Mouse (Mus musculus): ENCODE measurements at regions not wholly inside any gene's neighbourhood (a gene's known extent, or its start where the extent isn't known, plus 50 kb on each side); places are given as distances from the start of the nearest gene placed in this dataset.

GRCm38 (mm10) chr13:97825801-97826576, 65.6 kb upstream of the Gm10260 start:
- H3K4me1 ChIP-seq (replicated peaks; ENCODE audit: control insufficient read depth, insufficient read depth, low read length): peaks cover 32% of the 10 kb centered on the region
- no peak overlapping the region; the same call in 1 of the 2 replicates for H3K4me2 ChIP-seq (ENCODE audit: low read length)
- no peak for ATAC-seq
- H3K27ac ChIP-seq (ENCODE audit: low read length): 0 out of 2 replicates have a peak overlapping the region, but pooled peaks have one; percentile 5
- no peaks in the 10 kb centered on the region for H3K36me3 ChIP-seq (ENCODE audit: control insufficient read depth, insufficient read depth)
- no peaks in the 10 kb centered on the region for H3K9me3 ChIP-seq (ENCODE audit: control insufficient read depth, low read length)
- no peak overlapping the region for H3K9ac ChIP-seq (replicated peaks; ENCODE audit: low read depth, low read length)
- 18% methylated on average over 22 of the region's 22 CpGs for WGBS
- no peak overlapping the region for H3K4me3 ChIP-seq (replicated peaks; ENCODE audit: low read length)
- H3K27me3 ChIP-seq (replicated peaks; ENCODE audit: control insufficient read depth, insufficient read depth, low read length): no peaks in the 10 kb centered on the region

GRCm38 (mm10) chr13:97825361-97825760, 64.9 kb upstream of the Gm10260 start:
- no peak overlapping the region for H3K9ac ChIP-seq (replicated peaks; ENCODE audit: low read depth, low read length)
- no peak overlapping the region for H3K4me2 ChIP-seq (ENCODE audit: low read length)
- H3K27ac ChIP-seq (ENCODE audit: low read length): peak overlapping the region; percentile 12; the same call in 1 of the 2 replicates
- H3K9me3 ChIP-seq (ENCODE audit: control insufficient read depth, low read length): no peaks in the 10 kb centered on the region
- peaks cover 32% of the 10 kb centered on the region for H3K4me1 ChIP-seq (replicated peaks; ENCODE audit: control insufficient read depth, insufficient read depth, low read length)
- ATAC-seq: no peak
- H3K4me3 ChIP-seq (replicated peaks; ENCODE audit: low read length): no peak overlapping the region
- no peaks in the 10 kb centered on the region for H3K27me3 ChIP-seq (replicated peaks; ENCODE audit: control insufficient read depth, insufficient read depth, low read length)
- 10% methylated on average over 3 of the region's 3 CpGs for WGBS
- no peaks in the 10 kb centered on the region for H3K36me3 ChIP-seq (ENCODE audit: control insufficient read depth, insufficient read depth)

GRCm38 (mm10) chr13:97824071-97824716, 63.8 kb upstream of the Gm10260 start:
- Histone ChIP-seq H3K36me3 (ENCODE audit: control insufficient read depth, insufficient read depth) (no peaks in the 10 kb centered on the region), H3K9me3 (ENCODE audit: control insufficient read depth, low read length) (no peaks in the 10 kb centered on the region), H3K27ac (ENCODE audit: low read length) (peak overlapping the region; percentile 84), H3K27me3 (replicated peaks; ENCODE audit: control insufficient read depth, insufficient read depth, low read length) (no peaks in the 10 kb centered on the region), H3K9ac (replicated peaks; ENCODE audit: low read depth, low read length) (peak overlapping the region; percentile 35), H3K4me3 (replicated peaks; ENCODE audit: low read length) (peak overlapping the region; percentile 29), H3K4me1 (replicated peaks; ENCODE audit: control insufficient read depth, insufficient read depth, low read length) (peaks cover 32% of the 10 kb centered on the region), H3K4me2 (ENCODE audit: low read length) (peak overlapping the region; percentile 58)
- peak; percentile 91 for ATAC-seq
- WGBS: 14% methylated on average over 20 of the region's 20 CpGs

DNA sequence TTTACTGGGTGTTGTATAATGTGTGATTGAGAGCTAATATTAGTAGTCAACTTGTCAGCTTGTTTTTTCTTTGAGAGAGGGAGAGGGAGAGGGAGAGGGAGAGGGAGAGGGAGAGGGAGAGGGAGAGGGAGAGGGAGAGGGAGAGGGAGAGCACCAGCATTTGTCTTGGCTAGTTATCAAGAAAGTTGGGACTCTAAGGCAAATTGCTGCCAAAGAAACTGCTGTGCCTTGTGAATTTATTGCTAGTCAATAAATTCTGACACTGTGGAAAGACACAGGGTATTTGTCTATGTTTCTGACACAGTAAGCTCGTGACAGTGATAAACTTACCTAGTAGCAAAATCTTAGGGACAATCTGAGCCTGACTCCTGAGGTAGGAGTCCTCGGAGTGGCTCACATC, 61.2 kb upstream of the Gm10260 start:
- Histone ChIP-seq H3K4me2 (ENCODE audit: low read length) (no peak overlapping the region), H3K4me1 (replicated peaks; ENCODE audit: control insufficient read depth, insufficient read depth, low read length) (peaks cover 32% of the 10 kb centered on the region), H3K36me3 (ENCODE audit: control insufficient read depth, insufficient read depth) (no peaks in the 10 kb centered on the region), H3K9me3 (ENCODE audit: control insufficient read depth, low read length) (no peaks in the 10 kb centered on the region), H3K4me3 (replicated peaks; ENCODE audit: low read length) (no peak overlapping the region), H3K27me3 (replicated peaks; ENCODE audit: control insufficient read depth, insufficient read depth, low read length) (no peaks in the 10 kb centered on the region), H3K27ac (ENCODE audit: low read length) (no peak overlapping the region), H3K9ac (replicated peaks; ENCODE audit: low read depth, low read length) (no peak overlapping the region)
- no peak for ATAC-seq
- 73% methylated on average over 2 of the region's 2 CpGs for WGBS

- H3K4me2 ChIP-seq (ENCODE audit: low read length): no peak overlapping the region
- H3K4me1 ChIP-seq (replicated peaks; ENCODE audit: control insufficient read depth, insufficient read depth, low read length): peaks cover 28% of the 10 kb centered on the region
- H3K4me3 ChIP-seq (replicated peaks; ENCODE audit: low read length): no peak overlapping the region
- H3K27ac ChIP-seq (ENCODE audit: low read length): no peak overlapping the region
- no peak overlapping the region for H3K9ac ChIP-seq (replicated peaks; ENCODE audit: low read depth, low read length)
- no peak for ATAC-seq
- 89% methylated on average over 3 of the region's 3 CpGs for WGBS
- H3K36me3 ChIP-seq (ENCODE audit: control insufficient read depth, insufficient read depth): no peaks in the 10 kb centered on the region
- no peaks in the 10 kb centered on the region for H3K27me3 ChIP-seq (replicated peaks; ENCODE audit: control insufficient read depth, insufficient read depth, low read length)
- H3K9me3 ChIP-seq (ENCODE audit: control insufficient read depth, low read length): no peaks in the 10 kb centered on the region
Measured at GRCm38 (mm10) chr13:97821011-97821410, 60.6 kb upstream of the Gm10260 start.

- ATAC-seq: no peak
- Histone ChIP-seq H3K4me3 (replicated peaks; ENCODE audit: low read length) (no peak overlapping the region), H3K4me1 (replicated peaks; ENCODE audit: control insufficient read depth, insufficient read depth, low read length) (peaks cover 22% of the 10 kb centered on the region), H3K4me2 (ENCODE audit: low read length) (no peak overlapping the region), H3K36me3 (ENCODE audit: control insufficient read depth, insufficient read depth) (no peaks in the 10 kb centered on the region), H3K9me3 (ENCODE audit: control insufficient read depth, low read length) (no peaks in the 10 kb centered on the region), H3K27me3 (replicated peaks; ENCODE audit: control insufficient read depth, insufficient read depth, low read length) (no peaks in the 10 kb centered on the region), H3K9ac (replicated peaks; ENCODE audit: low read depth, low read length) (no peak overlapping the region), H3K27ac (ENCODE audit: low read length) (no peak overlapping the region)
- WGBS: 97% methylated on average over 8 of the region's 8 CpGs
Measured at GRCm38 (mm10) chr13:97820401-97820800, 60.0 kb upstream of the Gm10260 start.

DNA sequence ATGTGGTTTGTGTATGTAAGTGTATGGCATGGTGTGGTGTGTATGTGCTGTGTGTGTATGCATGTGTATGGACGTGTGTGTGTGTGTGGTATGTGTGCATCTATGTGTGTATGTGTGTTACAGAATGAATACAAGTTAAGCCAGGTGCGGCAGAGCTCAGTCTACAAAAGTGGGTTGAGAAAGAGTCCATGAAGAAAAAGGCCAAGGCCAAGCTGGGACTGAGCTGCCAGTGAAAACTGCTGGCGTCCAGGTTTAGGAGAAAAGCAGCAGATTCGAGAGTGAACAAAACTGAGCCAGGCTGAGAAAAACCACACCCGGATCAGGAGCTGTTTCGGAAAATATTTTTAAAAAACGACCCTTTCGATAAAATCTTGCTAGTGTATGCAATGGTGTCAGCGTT, 58.6 kb upstream of the Gm10260 start:
- Histone ChIP-seq H3K4me3 (replicated peaks; ENCODE audit: low read length) (no peak overlapping the region), H3K4me1 (replicated peaks; ENCODE audit: control insufficient read depth, insufficient read depth, low read length) (peaks cover 10% of the 10 kb centered on the region), H3K4me2 (ENCODE audit: low read length) (no peak overlapping the region), H3K36me3 (ENCODE audit: control insufficient read depth, insufficient read depth) (no peaks in the 10 kb centered on the region), H3K9me3 (ENCODE audit: control insufficient read depth, low read length) (no peaks in the 10 kb centered on the region), H3K27me3 (replicated peaks; ENCODE audit: control insufficient read depth, insufficient read depth, low read length) (no peaks in the 10 kb centered on the region), H3K9ac (replicated peaks; ENCODE audit: low read depth, low read length) (no peak overlapping the region), H3K27ac (ENCODE audit: low read length) (no peak overlapping the region)
- no peak for ATAC-seq
- WGBS: 93% methylated on average over 9 of the region's 9 CpGs

- WGBS: 87% methylated on average over 3 of the region's 3 CpGs
Measured at GRCm38 (mm10) chr13:97816923-97817322, 56.5 kb upstream of the Gm10260 start.

More at GRCm38 (mm10) chr13:97816923-97817322, 56.5 kb upstream of the Gm10260 start:
- H3K4me3 ChIP-seq (replicated peaks; ENCODE audit: low read length): no peak overlapping the region
- no peak overlapping the region for H3K27ac ChIP-seq (ENCODE audit: low read length)
- peaks cover 2% of the 10 kb centered on the region for H3K4me1 ChIP-seq (replicated peaks; ENCODE audit: control insufficient read depth, insufficient read depth, low read length)
- H3K36me3 ChIP-seq (ENCODE audit: control insufficient read depth, insufficient read depth): no peaks in the 10 kb centered on the region
- H3K27me3 ChIP-seq (replicated peaks; ENCODE audit: control insufficient read depth, insufficient read depth, low read length): no peaks in the 10 kb centered on the region
- no peak overlapping the region for H3K9ac ChIP-seq (replicated peaks; ENCODE audit: low read depth, low read length)
- H3K4me2 ChIP-seq (ENCODE audit: low read length): no peak overlapping the region
- ATAC-seq: no peak
- no peaks in the 10 kb centered on the region for H3K9me3 ChIP-seq (ENCODE audit: control insufficient read depth, low read length)

Data from forebrain, embryonic 16.5 days (tissue).